Mouse (Mus musculus) megakaryocyte, embryonic 14.5 days (primary cell): ENCODE measurements around the gene Mpc2.

Experiments used
- FLI1 ChIP-seq: IDR thresholded peaks from 2 replicates; pipeline ENCODE4 v1.6.1; 2012; ENCODE audit warnings: low read length, inconsistent platforms, mixed read lengths
- GATA1 ChIP-seq: IDR thresholded peaks from 3 replicates; pipeline ENCODE4 v1.6.1; 2012; ENCODE audit warnings: mixed read lengths, low read length, inconsistent platforms, borderline replicate concordance

DNA sequence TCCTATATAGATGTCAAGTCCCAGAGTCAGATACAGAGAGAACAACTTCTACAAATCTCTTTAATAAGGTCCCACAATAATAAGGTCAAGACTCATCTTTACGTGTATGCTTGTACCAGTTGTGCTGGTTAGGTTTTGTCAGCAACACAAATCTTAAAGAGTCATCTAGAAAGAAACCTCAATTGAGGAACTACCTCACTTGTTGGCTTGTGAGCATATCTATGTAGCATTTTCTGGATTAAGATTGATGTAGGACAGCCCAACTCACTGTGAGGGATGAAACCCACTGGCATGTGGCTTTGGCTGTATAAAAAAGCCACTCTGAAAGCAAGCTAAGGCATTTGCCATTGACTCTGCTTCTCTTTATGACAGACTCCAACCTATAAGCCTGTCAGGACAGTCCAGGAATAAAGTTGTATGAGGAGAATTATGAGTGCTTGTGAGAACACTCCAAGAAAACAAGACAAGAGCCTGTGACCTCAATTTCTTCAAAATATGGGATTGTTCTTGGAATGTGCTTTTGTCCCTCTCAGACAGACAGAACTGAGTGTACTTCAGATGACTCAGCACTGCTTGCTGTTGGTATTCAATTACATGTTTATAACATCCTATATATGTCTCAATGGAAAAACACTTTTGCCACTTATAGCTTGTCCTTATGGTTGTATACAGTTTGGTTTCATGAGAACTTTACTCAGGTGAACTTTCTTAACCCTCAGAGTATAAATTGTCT is 22.0 kb upstream of the Mpc2 start:
- no peak for TF ChIP-seq GATA1
- no peak for TF ChIP-seq FLI1
